Comparison of ENCODE assay signal across 8 mouse cellular contexts in the genomic region with DNA sequence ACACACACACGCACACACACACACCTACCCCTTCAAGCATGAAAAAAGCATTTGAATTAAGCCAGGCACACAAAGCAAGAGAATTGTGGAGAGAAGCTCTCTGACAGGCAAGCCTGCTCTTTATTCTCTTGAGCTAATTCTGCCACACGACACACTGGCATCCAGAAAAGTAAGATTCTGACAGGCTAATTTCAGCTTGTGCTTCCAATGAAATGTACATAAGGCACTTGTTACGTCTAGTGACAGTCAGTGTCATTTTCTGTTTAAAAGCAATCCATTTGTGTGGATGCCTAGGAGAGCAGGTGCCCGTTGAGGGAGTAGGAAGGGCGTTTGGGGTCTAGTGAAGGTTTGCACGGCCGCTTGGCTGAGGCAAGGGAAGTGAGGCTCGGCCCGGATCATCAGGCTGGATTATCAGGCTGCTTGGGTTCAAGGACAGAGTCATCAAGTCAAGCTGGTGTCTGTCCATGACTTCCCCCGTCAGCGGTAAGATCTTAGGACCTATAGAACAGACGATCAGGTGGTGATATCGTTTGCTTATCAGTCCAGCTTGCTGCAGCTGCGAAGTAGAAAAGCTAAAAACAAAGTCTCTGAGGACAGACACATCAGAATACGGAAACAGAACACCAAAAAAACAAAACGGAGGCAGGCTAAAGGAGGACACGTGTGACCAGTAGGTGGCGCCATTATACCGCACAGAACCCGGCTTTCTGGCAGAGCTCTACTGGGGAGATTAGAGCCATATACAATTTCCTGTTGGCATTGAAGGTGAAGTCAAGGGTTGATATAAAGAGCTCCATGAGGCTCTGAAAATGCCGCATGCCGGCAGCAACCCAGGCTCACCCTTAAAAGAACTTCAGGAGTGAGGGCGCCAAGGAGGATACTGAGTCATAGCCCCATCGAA. TPM values are rescaled to one million over a fixed set of nuclear protein-coding genes. Genes with fewer than 3 reads are reported as not detected.
DNase-seq lines count a peak whose midpoint lies in the region; ATAC-seq and TF ChIP-seq lines count a peak whose summit lies in the region.

No protein-coding gene starts in this region.

- H3K27ac ChIP-seq in hindbrain, embryonic 10.5 days: peak overlapping the region; percentile 36; the same call in 1 of the 2 replicates
- no peak overlapping the region for H3K27ac ChIP-seq in lung, embryonic 15.5 days

- no peaks in the 10 kb centered on the region for H3K27me3 ChIP-seq in G1E (ENCODE audit: insufficient read depth, low read length)
- H3K27me3 ChIP-seq in hindbrain, embryonic 10.5 days (ENCODE audit: insufficient read depth, poor library complexity, severe bottlenecking): no peaks in the 10 kb centered on the region
- no peaks in the 10 kb centered on the region for H3K27me3 ChIP-seq in lung, embryonic 15.5 days

- WGBS in hindbrain, embryonic 10.5 days: 17% methylated on average over 24 of the region's 24 CpGs
- WGBS in lung, embryonic 15.5 days: 13% methylated on average over 24 of the region's 24 CpGs

- no peak overlapping the region for H3K4me3 ChIP-seq in G1E (ENCODE audit: low read depth, low read length)
- peak overlapping the region; percentile 28; the same call in 1 of the 2 replicates for H3K4me3 ChIP-seq in hindbrain, embryonic 10.5 days
- no peak overlapping the region for H3K4me3 ChIP-seq in lung, embryonic 15.5 days

- H3K36me3 ChIP-seq in G1E (replicated peaks): no peaks in the 10 kb centered on the region
- no peaks in the 10 kb centered on the region for H3K36me3 ChIP-seq in hindbrain, embryonic 10.5 days
- H3K36me3 ChIP-seq in lung, embryonic 15.5 days: no peaks in the 10 kb centered on the region

- peak overlapping the region; percentile 29; the same call in 1 of the 2 replicates for H3K4me2 ChIP-seq in lung, embryonic 15.5 days

- no peak for ATAC-seq in G1E (ENCODE audit: extremely low read depth, insufficient number of reproducible peaks, low FRiP score, poor library complexity, severe bottlenecking)
- peak; percentile 85 for ATAC-seq in frontal cortex, adult (ENCODE audit: low TSS enrichment)
- ATAC-seq in lung, embryonic 15.5 days (ENCODE audit: borderline replicate concordance, extremely low read depth, low FRiP score, low TSS enrichment): peak; percentile 79

- peak overlapping the region; percentile 2; the same call in 1 of the 2 replicates for H3K9ac ChIP-seq in lung, embryonic 15.5 days

- no peak for DNase-seq in G1E (ENCODE audit: low spot score)
- DNase-seq in cerebellum, adult 18-20 months: peak; percentile 90 to 94
- peak; percentile 80 for DNase-seq in hindbrain, embryonic 10.5 days (ENCODE audit: low spot score)
- DNase-seq in layer of hippocampus, adult 9-10 months (ENCODE audit: low spot score): peak; percentile 77
- DNase-seq in ovary, postnatal 14 days (ENCODE audit: low spot score): peak; percentile 70
- DNase-seq in thymus, postnatal 14 days: peak; percentile 86

- peaks cover 8% of the 10 kb centered on the region; the same call in 1 of the 2 replicates for H3K9me3 ChIP-seq in G1E (replicated peaks)
- H3K9me3 ChIP-seq in hindbrain, embryonic 10.5 days: no peaks in the 10 kb centered on the region
- no peaks in the 10 kb centered on the region for H3K9me3 ChIP-seq in lung, embryonic 15.5 days

- H3K4me1 ChIP-seq in G1E (ENCODE audit: insufficient read depth, low read depth, low read length): no peaks in the 10 kb centered on the region
- H3K4me1 ChIP-seq in hindbrain, embryonic 10.5 days (replicated peaks): peaks cover 20% of the 10 kb centered on the region
- no peaks in the 10 kb centered on the region for H3K4me1 ChIP-seq in lung, embryonic 15.5 days

- TF ChIP-seq CTCF in G1E (IDR thresholded peaks at IDR 0.05; ENCODE audit: low read depth, low read length): peak; percentile 20; the same call in 1 of the 2 replicates

RNA-seq across cellular contexts. Expression of a gene that starts 43.4 kb away (rescaled TPM):
- not detected in 2 replicates for total RNA-seq in G1E (2014; fragmentation: Nextera tagmentation)
- not detected in 2 replicates for total RNA-seq in G1E (2017)
- not detected in 2 replicates for polyA plus RNA-seq in G1E (2012)
- polyA plus RNA-seq in hindbrain, embryonic 10.5 days (2016; fragmentation: Nextera tagmentation; extraction: Ambion mirVana): 2.9 and 3.1 TPM in 2 replicates
- polyA plus RNA-seq in lung, embryonic 15.5 days (2015; fragmentation: Nextera tagmentation; extraction: Ambion mirVana): 2.2 and 2.4 TPM in 2 replicates
